Mouse (Mus musculus): ENCODE results near the gene Sema6d.

GRCm38 (mm10) chr2:124472674-124473507 is 383.1 kb downstream of the Sema6d start:
- TF ChIP-seq TAL1 (IDR thresholded peaks at IDR 0.05; ENCODE audit: low read length) = no peak
- no peak for TF ChIP-seq GATA1 (IDR thresholded peaks at IDR 0.05; ENCODE audit: low read length)

All from erythroblast, embryonic 14.5 days (primary cell).